Mouse (Mus musculus) stomach, embryonic 16.5 days (tissue): ENCODE data around the gene Tardbp. TPM values are rescaled to one million over a fixed set of nuclear protein-coding genes. Genes with fewer than 3 reads are reported as not detected.

Source experiments
- ATAC-seq: fragments of 200-750 bp; cut with Nextera tagmentation; 2 replicates; pipeline ENCODE4 v1.8.0; 2017; ENCODE audit warnings: moderate number of reproducible peaks, moderate TSS enrichment; ENCODE audit not compliant: insufficient read depth, low FRiP score
- H3K27ac ChIP-seq: fragments of 300-500 bp; sonication (generic); 2 replicates; pipeline ENCODE4 v1.5.1; 2014; ENCODE audit warnings: low read length
- H3K27me3 ChIP-seq: fragments of 300-500 bp; sonication (generic); 2 replicates; pipeline ENCODE4 v1.6.1; 2014; ENCODE audit warnings: low read length, control low read depth, mixed read lengths; ENCODE audit not compliant: control insufficient read depth, insufficient read depth
- H3K36me3 ChIP-seq: fragments of 300-500 bp; sonication (generic); 2 replicates; pipeline ENCODE4 v1.6.1; 2014; ENCODE audit warnings: low read length; ENCODE audit not compliant: control insufficient read depth, insufficient read depth
- H3K4me1 ChIP-seq: fragments of 300-500 bp; sonication (generic); 2 replicates; pipeline ENCODE4 v1.6.1; 2014; ENCODE audit warnings: low read length, control low read depth, mixed read lengths; ENCODE audit not compliant: control insufficient read depth, insufficient read depth
- H3K4me2 ChIP-seq: fragments of 300-500 bp; sonication (generic); 2 replicates; pipeline ENCODE4 v1.6.1; 2014; ENCODE audit warnings: low read depth, low read length, mixed read lengths
- H3K4me3 ChIP-seq: fragments of 300-500 bp; sonication (generic); replicated peaks from 2 replicates; pipeline ENCODE4 v1.5.1; 2014; ENCODE audit warnings: mild to moderate bottlenecking, low read length
- H3K9ac ChIP-seq: fragments of 300-500 bp; sonication (generic); 2 replicates; pipeline ENCODE4 v1.6.1; 2014; ENCODE audit warnings: low read length
- H3K9me3 ChIP-seq: fragments of 300-500 bp; sonication (generic); replicated peaks from 2 replicates; pipeline ENCODE4 v1.6.1; 2016; ENCODE audit warnings: low read length, control low read depth; ENCODE audit not compliant: control insufficient read depth
- WGBS: fragments of 180-500 bp; shearing (Covaris S2); extraction: QIAGEN DNeasy Blood & Tissue Kit; methylation state at CpG from one replicate; pipeline ENCODE4 v1.1.7; 2014; 5-methylcytosine and 5-hydroxymethylcytosine counted together
- polyA plus RNA-seq: library from polyadenylated mRNA; unstranded; fragments of >200 nt; fragmentation: Nextera tagmentation; extraction: Ambion mirVana; gene quantifications from 2 replicates; pipeline ENCODE4 v1.2.1, GENCODE M21; 2015

Tardbp gene
- polyA plus RNA-seq, 1 experiment from 2014 or later, result 284 TPM

DNA sequence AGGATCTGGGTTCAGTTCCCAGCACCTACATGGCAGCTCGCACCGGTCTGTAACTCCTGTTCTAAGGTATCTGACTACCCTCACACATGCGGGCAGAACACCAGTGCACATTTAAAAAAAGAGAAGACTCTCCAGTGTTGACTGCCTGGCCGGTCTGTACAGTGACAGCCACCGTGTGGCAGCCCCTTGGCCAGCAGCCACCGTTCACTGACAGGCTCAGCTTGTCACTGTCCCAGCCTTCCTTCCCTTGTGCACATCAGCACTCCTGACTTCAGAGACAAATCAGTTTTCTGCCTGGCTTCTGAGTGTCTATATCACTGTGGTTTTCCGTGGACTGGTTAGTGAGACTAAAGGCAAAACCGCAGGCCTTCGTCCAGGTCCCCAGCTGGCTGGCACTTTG is 38.0 kb downstream of the Tardbp start:
- no peak for ATAC-seq
- WGBS, result 75% methylated on average over 9 of the region's 9 CpGs
- Histone ChIP-seq H3K9ac (no peak overlapping the region), H3K4me2 (no peak overlapping the region), H3K27ac (no peak overlapping the region), H3K9me3 (no peaks in the 10 kb centered on the region), H3K36me3 (peaks cover 3% of the 10 kb centered on the region), H3K4me3 (no peak overlapping the region), H3K27me3 (no peaks in the 10 kb centered on the region), H3K4me1 (peaks cover 10% of the 10 kb centered on the region; the same call in 1 of the 2 replicates)

GRCm38 (mm10) chr4:148586648-148587047 is 40.2 kb downstream of the Tardbp start:
- H3K4me1 ChIP-seq, result no peaks in the 10 kb centered on the region; the same call in 1 of the 2 replicates
- H3K36me3 ChIP-seq, result no peaks in the 10 kb centered on the region; the same call in 1 of the 2 replicates
- H3K4me3 ChIP-seq, result no peak overlapping the region
- H3K9ac ChIP-seq, result no peak overlapping the region
- H3K27ac ChIP-seq, result no peak overlapping the region
- no peaks in the 10 kb centered on the region for H3K27me3 ChIP-seq
- no peaks in the 10 kb centered on the region for H3K9me3 ChIP-seq
- no peak for ATAC-seq
- WGBS, result 66% methylated on average over 9 of the region's 9 CpGs
- H3K4me2 ChIP-seq, result no peak overlapping the region

DNA sequence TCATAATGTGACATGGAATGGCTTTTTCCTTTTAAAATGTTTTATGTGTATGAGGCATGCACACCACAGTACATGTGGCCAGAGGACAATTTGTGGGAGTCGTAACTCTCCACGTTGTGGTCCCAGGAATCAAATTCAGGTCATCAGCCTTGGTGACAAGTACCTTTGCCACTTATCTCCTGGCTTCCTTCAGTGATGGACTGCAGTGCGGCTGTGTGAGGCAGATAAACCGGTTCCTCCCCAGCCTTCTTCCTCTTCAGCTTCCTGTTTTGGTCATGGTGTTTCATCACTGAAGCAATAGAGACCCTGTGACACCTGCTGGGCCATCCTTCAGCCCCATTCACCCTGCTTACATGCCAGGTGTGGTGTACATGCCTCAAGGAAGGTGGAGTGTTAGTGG is 43.6 kb downstream of the Tardbp start:
- WGBS, result 70% methylated on average over 4 of the region's 4 CpGs
- H3K9me3 ChIP-seq, result no peaks in the 10 kb centered on the region
- no peaks in the 10 kb centered on the region for H3K4me1 ChIP-seq
- H3K36me3 ChIP-seq, result peaks cover 13% of the 10 kb centered on the region
- H3K27me3 ChIP-seq, result no peaks in the 10 kb centered on the region
- H3K4me2 ChIP-seq, result no peak overlapping the region
- no peak for ATAC-seq
- no peak overlapping the region for H3K4me3 ChIP-seq
- no peak overlapping the region for H3K27ac ChIP-seq
- no peak overlapping the region for H3K9ac ChIP-seq

DNA sequence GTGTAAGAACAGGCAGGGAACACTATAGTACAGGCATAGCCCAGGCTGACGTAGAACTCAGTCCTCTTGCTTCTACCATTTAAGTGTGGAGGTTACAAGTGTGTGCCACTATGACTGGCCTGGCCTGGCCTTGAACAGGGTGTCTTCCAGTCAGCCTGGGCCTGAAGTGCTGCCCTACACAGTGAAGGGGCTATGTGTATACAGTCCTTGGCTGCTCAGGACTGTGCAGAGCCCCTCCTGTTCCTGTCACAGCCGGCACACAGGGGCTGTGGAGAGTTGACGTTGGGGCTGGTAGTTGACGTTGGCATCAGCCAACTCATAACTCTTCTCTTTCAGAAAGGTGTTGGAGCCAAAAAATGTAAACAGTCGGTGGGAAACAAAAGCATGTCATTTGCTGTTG is 45.4 kb downstream of the Tardbp start:
- no peak for ATAC-seq
- Histone ChIP-seq H3K9me3 (no peaks in the 10 kb centered on the region), H3K4me3 (no peak overlapping the region), H3K4me1 (no peaks in the 10 kb centered on the region), H3K9ac (no peak overlapping the region), H3K27ac (no peak overlapping the region), H3K27me3 (no peaks in the 10 kb centered on the region), H3K36me3 (peaks cover 18% of the 10 kb centered on the region), H3K4me2 (no peak overlapping the region)
- WGBS, result 77% methylated on average over 5 of the region's 5 CpGs

- 87% methylated on average over 9 of the region's 9 CpGs for WGBS
- Histone ChIP-seq H3K9me3 (no peaks in the 10 kb centered on the region), H3K27ac (no peak overlapping the region), H3K4me3 (no peak overlapping the region), H3K36me3 (peaks cover 23% of the 10 kb centered on the region), H3K4me1 (no peaks in the 10 kb centered on the region), H3K9ac (no peak overlapping the region), H3K27me3 (no peaks in the 10 kb centered on the region), H3K4me2 (no peak overlapping the region)
- no peak for ATAC-seq
Observed at GRCm38 (mm10) chr4:148580765-148581164, 46.1 kb downstream of the Tardbp start.

- H3K27me3 ChIP-seq, result no peaks in the 10 kb centered on the region
- WGBS, result 86% methylated on average over 7 of the region's 7 CpGs
- no peak overlapping the region for H3K4me3 ChIP-seq
- H3K9me3 ChIP-seq, result no peaks in the 10 kb centered on the region
- H3K4me2 ChIP-seq, result no peak overlapping the region
- no peaks in the 10 kb centered on the region for H3K4me1 ChIP-seq
- ATAC-seq, result no peak
- no peak overlapping the region for H3K9ac ChIP-seq
- peaks cover 61% of the 10 kb centered on the region for H3K36me3 ChIP-seq
- H3K27ac ChIP-seq, result no peak overlapping the region
Observed at GRCm38 (mm10) chr4:148573222-148573621, 53.6 kb downstream of the Tardbp start.

GRCm38 (mm10) chr4:148570693-148571295 is 56.0 kb downstream of the Tardbp start:
- no peaks in the 10 kb centered on the region for H3K9me3 ChIP-seq
- no peak overlapping the region for H3K9ac ChIP-seq
- no peaks in the 10 kb centered on the region for H3K4me1 ChIP-seq
- H3K4me2 ChIP-seq, result no peak overlapping the region
- H3K27me3 ChIP-seq, result no peaks in the 10 kb centered on the region
- ATAC-seq, result no peak
- 88% methylated on average over 9 of the region's 9 CpGs for WGBS
- H3K36me3 ChIP-seq, result peaks cover 64% of the 10 kb centered on the region
- H3K27ac ChIP-seq, result no peak overlapping the region
- H3K4me3 ChIP-seq, result no peak overlapping the region

DNA sequence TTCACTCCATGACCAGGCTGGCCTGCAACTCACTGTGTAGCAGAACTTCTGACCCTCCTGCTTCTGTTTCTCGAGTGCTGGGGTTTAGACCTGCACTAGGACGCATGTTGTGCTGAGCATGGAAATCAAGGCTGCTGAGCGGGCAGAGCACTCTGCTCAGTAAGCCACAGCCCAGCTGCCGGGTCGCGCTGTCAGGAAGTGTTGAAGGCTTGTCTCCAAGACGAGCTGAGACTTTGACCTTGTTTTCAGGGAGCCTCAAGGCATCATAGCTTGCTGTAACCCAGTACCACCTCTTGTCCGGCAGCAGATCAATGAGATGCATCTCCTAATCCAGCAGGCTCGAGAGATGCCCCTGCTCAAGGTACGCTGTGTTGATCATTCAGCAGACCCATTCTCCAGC is 56.7 kb downstream of the Tardbp start:
- Histone ChIP-seq H3K4me1 (no peaks in the 10 kb centered on the region), H3K4me3 (no peak overlapping the region), H3K4me2 (no peak overlapping the region), H3K27ac (no peak overlapping the region), H3K36me3 (peaks cover 65% of the 10 kb centered on the region), H3K9ac (no peak overlapping the region), H3K27me3 (no peaks in the 10 kb centered on the region), H3K9me3 (no peaks in the 10 kb centered on the region)
- 87% methylated on average over 10 of the region's 10 CpGs for WGBS
- no peak for ATAC-seq

GRCm38 (mm10) chr4:148563595-148563994 is 63.2 kb downstream of the Tardbp start:
- ATAC-seq, result peak; percentile 52; the same call in 1 of the 2 replicates
- H3K36me3 ChIP-seq, result peaks cover 41% of the 10 kb centered on the region
- H3K4me1 ChIP-seq, result peaks cover 6% of the 10 kb centered on the region
- 84% methylated on average over 12 of the region's 12 CpGs for WGBS
- no peak overlapping the region for H3K4me3 ChIP-seq
- H3K4me2 ChIP-seq, result no peak overlapping the region
- H3K9me3 ChIP-seq, result no peaks in the 10 kb centered on the region
- peak overlapping the region; percentile 55; the same call in 1 of the 2 replicates for H3K27ac ChIP-seq
- H3K9ac ChIP-seq, result no peak overlapping the region
- no peaks in the 10 kb centered on the region for H3K27me3 ChIP-seq
